Mouse (Mus musculus) stomach, embryonic 16.5 days (tissue): ENCODE measurements around the gene 4930578C19Rik. TPM values are rescaled to one million over a fixed set of nuclear protein-coding genes. Genes with fewer than 3 reads are reported as not detected.

Experiments
- ATAC-seq: fragments of 200-750 bp; cut with Nextera tagmentation; 2 replicates; pipeline ENCODE4 v1.8.0; 2017; ENCODE audit warnings: moderate number of reproducible peaks, moderate TSS enrichment; ENCODE audit not compliant: insufficient read depth, low FRiP score
- H3K27ac ChIP-seq: fragments of 300-500 bp; sonication (generic); 2 replicates; pipeline ENCODE4 v1.5.1; 2014; ENCODE audit warnings: low read length
- H3K27me3 ChIP-seq: fragments of 300-500 bp; sonication (generic); 2 replicates; pipeline ENCODE4 v1.6.1; 2014; ENCODE audit warnings: low read length, control low read depth, mixed read lengths; ENCODE audit not compliant: control insufficient read depth, insufficient read depth
- H3K36me3 ChIP-seq: fragments of 300-500 bp; sonication (generic); 2 replicates; pipeline ENCODE4 v1.6.1; 2014; ENCODE audit warnings: low read length; ENCODE audit not compliant: control insufficient read depth, insufficient read depth
- H3K4me1 ChIP-seq: fragments of 300-500 bp; sonication (generic); 2 replicates; pipeline ENCODE4 v1.6.1; 2014; ENCODE audit warnings: low read length, control low read depth, mixed read lengths; ENCODE audit not compliant: control insufficient read depth, insufficient read depth
- H3K4me2 ChIP-seq: fragments of 300-500 bp; sonication (generic); 2 replicates; pipeline ENCODE4 v1.6.1; 2014; ENCODE audit warnings: low read depth, low read length, mixed read lengths
- H3K4me3 ChIP-seq: fragments of 300-500 bp; sonication (generic); replicated peaks from 2 replicates; pipeline ENCODE4 v1.5.1; 2014; ENCODE audit warnings: mild to moderate bottlenecking, low read length
- H3K9ac ChIP-seq: fragments of 300-500 bp; sonication (generic); 2 replicates; pipeline ENCODE4 v1.6.1; 2014; ENCODE audit warnings: low read length
- H3K9me3 ChIP-seq: fragments of 300-500 bp; sonication (generic); replicated peaks from 2 replicates; pipeline ENCODE4 v1.6.1; 2016; ENCODE audit warnings: low read length, control low read depth; ENCODE audit not compliant: control insufficient read depth
- WGBS: fragments of 180-500 bp; shearing (Covaris S2); extraction: QIAGEN DNeasy Blood & Tissue Kit; methylation state at CpG from one replicate; pipeline ENCODE4 v1.1.7; 2014; 5-methylcytosine and 5-hydroxymethylcytosine counted together
- polyA plus RNA-seq: library from polyadenylated mRNA; unstranded; fragments of >200 nt; fragmentation: Nextera tagmentation; extraction: Ambion mirVana; gene quantifications from 2 replicates; pipeline ENCODE4 v1.2.1, GENCODE M21; 2015

The 4930578C19Rik gene
- 0.62 and 1.1 TPM in 2 replicates for polyA plus RNA-seq

GRCm38 (mm10) chrX:18461198-18461601 is at the start of gene 4930578C19Rik:
4930578C19Rik (minus strand) TSS chrX:18461397.
- Histone ChIP-seq H3K4me1 (no peaks in the 10 kb centered on the region), H3K27me3 (no peaks in the 10 kb centered on the region), H3K27ac (no peak within 1 kb of the TSS), H3K9ac (no peak within 1 kb of the TSS), H3K4me3 (no peak within 1 kb of the TSS), H3K36me3 (no peaks in the 10 kb centered on the region), H3K4me2 (no peak within 1 kb of the TSS), H3K9me3 (no peaks in the 10 kb centered on the region)
- 76% methylated on average over 8 of the region's 8 CpGs for WGBS
- peak; percentile 29; the same call in 1 of the 2 replicates for ATAC-seq

GRCm38 (mm10) chrX:18467690-18468089 is 6.5 kb upstream of the 4930578C19Rik start:
- Histone ChIP-seq H3K4me3 (no peak overlapping the region), H3K27ac (no peak overlapping the region), H3K36me3 (no peaks in the 10 kb centered on the region), H3K27me3 (no peaks in the 10 kb centered on the region), H3K4me2 (no peak overlapping the region), H3K9me3 (no peaks in the 10 kb centered on the region), H3K4me1 (no peaks in the 10 kb centered on the region), H3K9ac (no peak overlapping the region)
- ATAC-seq, result no peak
- 56% methylated on average over 1 of the region's 1 CpGs for WGBS

- Histone ChIP-seq H3K9me3 (no peaks in the 10 kb centered on the region), H3K4me1 (no peaks in the 10 kb centered on the region), H3K36me3 (no peaks in the 10 kb centered on the region), H3K27ac (no peak overlapping the region), H3K4me2 (no peak overlapping the region), H3K27me3 (no peaks in the 10 kb centered on the region), H3K4me3 (no peak overlapping the region), H3K9ac (no peak overlapping the region)
- WGBS, result 78% methylated on average over 1 of the region's 1 CpGs
- no peak for ATAC-seq
These were observed 1.7 kb upstream of the 4930578C19Rik start for GRCm38 (mm10) chrX:18462879-18463278.

- Histone ChIP-seq H3K9ac (no peak overlapping the region), H3K36me3 (no peaks in the 10 kb centered on the region), H3K4me2 (no peak overlapping the region), H3K4me3 (no peak overlapping the region), H3K27me3 (no peaks in the 10 kb centered on the region), H3K27ac (no peak overlapping the region), H3K4me1 (no peaks in the 10 kb centered on the region), H3K9me3 (no peaks in the 10 kb centered on the region)
- no peak for ATAC-seq
- 35% methylated on average over 1 of the region's 1 CpGs for WGBS
These were observed 9.6 kb downstream of the 4930578C19Rik start for GRCm38 (mm10) chrX:18451559-18451958.

GRCm38 (mm10) chrX:18442066-18442465 is 19.1 kb downstream of the 4930578C19Rik start:
- Histone ChIP-seq H3K9ac (no peak overlapping the region), H3K9me3 (no peaks in the 10 kb centered on the region), H3K4me1 (no peaks in the 10 kb centered on the region), H3K27me3 (no peaks in the 10 kb centered on the region), H3K4me2 (no peak overlapping the region), H3K36me3 (no peaks in the 10 kb centered on the region), H3K27ac (no peak overlapping the region), H3K4me3 (no peak overlapping the region)
- 27% methylated on average over 5 of the region's 5 CpGs for WGBS
- ATAC-seq, result no peak

GRCm38 (mm10) chrX:18425451-18425850 is 35.7 kb downstream of the 4930578C19Rik start:
- no peaks in the 10 kb centered on the region for H3K36me3 ChIP-seq
- no peak overlapping the region for H3K9ac ChIP-seq
- H3K27me3 ChIP-seq, result no peaks in the 10 kb centered on the region
- H3K4me2 ChIP-seq, result no peak overlapping the region
- 86% methylated on average over 3 of the region's 3 CpGs for WGBS
- ATAC-seq, result no peak
- no peaks in the 10 kb centered on the region for H3K9me3 ChIP-seq
- no peak overlapping the region for H3K4me3 ChIP-seq
- H3K4me1 ChIP-seq, result no peaks in the 10 kb centered on the region
- H3K27ac ChIP-seq, result no peak overlapping the region

GRCm38 (mm10) chrX:18423206-18423605 is 38.0 kb downstream of the 4930578C19Rik start:
- H3K9me3 ChIP-seq, result no peaks in the 10 kb centered on the region
- no peaks in the 10 kb centered on the region for H3K4me1 ChIP-seq
- no peaks in the 10 kb centered on the region for H3K27me3 ChIP-seq
- no peak overlapping the region for H3K4me2 ChIP-seq
- ATAC-seq, result no peak
- WGBS, result 94% methylated on average over 4 of the region's 4 CpGs
- H3K36me3 ChIP-seq, result no peaks in the 10 kb centered on the region
- H3K27ac ChIP-seq, result no peak overlapping the region
- no peak overlapping the region for H3K9ac ChIP-seq
- H3K4me3 ChIP-seq, result no peak overlapping the region

GRCm38 (mm10) chrX:18420161-18420784 is 40.9 kb downstream of the 4930578C19Rik start:
- H3K4me1 ChIP-seq, result no peaks in the 10 kb centered on the region
- no peak overlapping the region for H3K9ac ChIP-seq
- H3K9me3 ChIP-seq, result no peaks in the 10 kb centered on the region
- H3K27ac ChIP-seq, result no peak overlapping the region
- no peaks in the 10 kb centered on the region for H3K36me3 ChIP-seq
- H3K4me3 ChIP-seq, result no peak overlapping the region
- no peak overlapping the region for H3K4me2 ChIP-seq
- WGBS, result 91% methylated on average over 4 of the region's 4 CpGs
- H3K27me3 ChIP-seq, result no peaks in the 10 kb centered on the region
- no peak for ATAC-seq

- H3K4me3 ChIP-seq, result no peak overlapping the region
- H3K27me3 ChIP-seq, result no peaks in the 10 kb centered on the region
- 50% methylated on average over 1 of the region's 1 CpGs for WGBS
- no peak for ATAC-seq
- H3K4me2 ChIP-seq, result no peak overlapping the region
- H3K4me1 ChIP-seq, result no peaks in the 10 kb centered on the region
- no peak overlapping the region for H3K9ac ChIP-seq
- no peaks in the 10 kb centered on the region for H3K36me3 ChIP-seq
- H3K9me3 ChIP-seq, result no peaks in the 10 kb centered on the region
- no peak overlapping the region for H3K27ac ChIP-seq
These were observed 42.2 kb downstream of the 4930578C19Rik start for GRCm38 (mm10) chrX:18418977-18419376.
